Comparison of ENCODE assay signal across 8 mouse cellular contexts in the genomic region with DNA sequence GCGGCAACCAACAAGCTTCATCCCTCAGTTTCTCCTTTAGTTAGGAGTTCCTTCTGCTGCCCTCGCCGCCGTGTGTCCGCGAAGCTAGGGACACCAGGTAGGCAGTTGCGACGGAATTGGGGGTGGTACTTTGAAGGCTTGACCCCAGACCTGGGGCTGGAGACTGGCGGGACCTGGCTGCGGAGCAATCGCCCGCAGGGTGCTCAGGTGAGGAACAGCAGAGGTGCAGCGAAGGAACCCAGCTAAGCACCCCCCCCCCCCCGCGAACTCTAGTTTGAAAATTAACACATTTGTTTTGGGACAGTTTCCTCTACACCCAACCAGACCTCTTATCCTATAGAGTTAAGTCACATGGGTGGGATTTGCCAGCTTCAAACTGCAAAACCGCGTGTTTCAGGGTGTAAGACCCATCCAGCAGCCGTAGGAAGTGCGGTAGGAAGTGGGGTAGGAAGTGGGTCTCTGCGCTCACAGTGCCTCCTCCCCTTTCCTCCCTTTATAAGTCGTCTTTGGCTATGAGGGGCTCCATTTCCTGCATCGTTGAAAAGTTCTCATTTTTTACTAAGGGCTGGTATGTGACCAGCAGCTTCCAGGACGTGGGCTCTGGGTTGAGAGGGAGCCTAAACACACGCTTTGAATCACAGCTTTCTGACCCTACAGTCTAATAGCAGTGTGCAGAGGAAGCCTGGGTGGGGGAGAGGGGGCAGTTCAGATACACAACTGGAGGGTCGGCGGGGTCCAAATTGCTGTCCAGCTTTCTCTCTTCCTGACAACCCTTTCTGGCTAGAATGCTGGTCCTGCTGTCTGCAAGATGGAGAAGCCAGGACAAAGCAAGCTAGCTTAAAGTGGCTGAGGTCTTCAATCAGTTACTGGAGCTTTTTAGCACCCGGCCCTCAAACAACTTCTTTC. TPM values are rescaled to one million over a fixed set of nuclear protein-coding genes. Genes with fewer than 3 reads are reported as not detected.
DNase-seq lines count a peak whose midpoint lies in the region; ATAC-seq and TF ChIP-seq lines count a peak whose summit lies in the region.

No protein-coding gene starts in this region.

- H3K4me1 ChIP-seq in forebrain, embryonic 14.5 days (ENCODE audit: control insufficient read depth, insufficient read depth, low read length), result 0 out of 2 replicates have a peak, but pooled peaks cover 2% of the 10 kb centered on the region
- no peaks in the 10 kb centered on the region for H3K4me1 ChIP-seq in kidney, postnatal 0 days (replicated peaks; ENCODE audit: insufficient read depth, low read length)
- no peaks in the 10 kb centered on the region for H3K4me1 ChIP-seq in midbrain, postnatal 0 days (ENCODE audit: insufficient read depth, low read length)

- peak overlapping the region; percentile 61 for H3K9ac ChIP-seq in forebrain, embryonic 14.5 days (ENCODE audit: low read length)
- H3K9ac ChIP-seq in kidney, postnatal 0 days (ENCODE audit: low read depth, low read length), result peak overlapping the region; percentile 61
- 0 out of 2 replicates have a peak overlapping the region, but pooled peaks have one; percentile 44 for H3K9ac ChIP-seq in midbrain, postnatal 0 days (replicated peaks; ENCODE audit: low read length, poor library complexity, severe bottlenecking)

- no peaks in the 10 kb centered on the region for H3K9me3 ChIP-seq in forebrain, embryonic 14.5 days (replicated peaks; ENCODE audit: control insufficient read depth, low read length)
- H3K9me3 ChIP-seq in kidney, postnatal 0 days (replicated peaks; ENCODE audit: low read length), result no peaks in the 10 kb centered on the region
- H3K9me3 ChIP-seq in midbrain, postnatal 0 days (ENCODE audit: low read length), result no peaks in the 10 kb centered on the region

- H3K27ac ChIP-seq in forebrain, embryonic 14.5 days (ENCODE audit: low read depth, low read length), result no peak overlapping the region
- no peak overlapping the region for H3K27ac ChIP-seq in kidney, postnatal 0 days
- no peak overlapping the region for H3K27ac ChIP-seq in midbrain, postnatal 0 days (ENCODE audit: low read depth, low read length)

- peaks cover 14% of the 10 kb centered on the region; the same call in 1 of the 2 replicates for H3K27me3 ChIP-seq in forebrain, embryonic 14.5 days (replicated peaks; ENCODE audit: control insufficient read depth, insufficient read depth, low read length)
- H3K27me3 ChIP-seq in kidney, postnatal 0 days (ENCODE audit: insufficient read depth, low read length), result no peaks in the 10 kb centered on the region
- no peaks in the 10 kb centered on the region for H3K27me3 ChIP-seq in midbrain, postnatal 0 days (ENCODE audit: insufficient read depth, low read length)

- TF ChIP-seq CTCF in kidney, postnatal 0 days (IDR thresholded peaks at IDR 0.05; ENCODE audit: low read depth), result no peak
- no peak for TF ChIP-seq CTCF in midbrain, postnatal 0 days (IDR thresholded peaks at IDR 0.05)

- WGBS in forebrain, embryonic 14.5 days, result 6% methylated on average over 27 of the region's 27 CpGs
- 2% methylated on average over 27 of the region's 27 CpGs for WGBS in kidney, postnatal 0 days
- WGBS in midbrain, postnatal 0 days, result 5% methylated on average over 27 of the region's 27 CpGs

- no peaks in the 10 kb centered on the region for H3K36me3 ChIP-seq in forebrain, embryonic 14.5 days (ENCODE audit: control insufficient read depth, insufficient read depth, low read length)
- H3K36me3 ChIP-seq in kidney, postnatal 0 days (ENCODE audit: insufficient read depth, low read length), result no peaks in the 10 kb centered on the region
- no peaks in the 10 kb centered on the region for H3K36me3 ChIP-seq in midbrain, postnatal 0 days (ENCODE audit: insufficient read depth, low read length)

- H3K4me2 ChIP-seq in forebrain, embryonic 14.5 days (ENCODE audit: low read length), result peak overlapping the region; percentile 95
- H3K4me2 ChIP-seq in kidney, postnatal 0 days (ENCODE audit: low read length), result peak overlapping the region; percentile 96
- peak overlapping the region; percentile 99 for H3K4me2 ChIP-seq in midbrain, postnatal 0 days (ENCODE audit: low read depth, low read length, poor library complexity, severe bottlenecking)

- H3K4me3 ChIP-seq in forebrain, embryonic 14.5 days (ENCODE audit: low read depth, low read length), result peak overlapping the region; percentile 55
- peak overlapping the region; percentile 63 for H3K4me3 ChIP-seq in kidney, postnatal 0 days (replicated peaks; ENCODE audit: low read depth, low read length)
- peak overlapping the region; percentile 66 for H3K4me3 ChIP-seq in midbrain, postnatal 0 days (ENCODE audit: low read depth, low read length)

- peak; percentile 70 for DNase-seq in CD4-positive, CD25-positive, alpha-beta regulatory T cell, adult 2 months (ENCODE audit: low read depth, low spot score)
- peak; percentile 19 for DNase-seq in ES-CJ7 (ENCODE audit: low read depth, low spot score)
- peak; percentile 24 for DNase-seq in forebrain, embryonic 14.5 days (ENCODE audit: low spot score)
- peak; percentile 40 for DNase-seq in kidney, postnatal 0 days (ENCODE audit: low spot score)
- no peak for DNase-seq in midbrain, postnatal 0 days (ENCODE audit: low spot score)
- no peak for DNase-seq in adrenal gland, postnatal 14 days
- DNase-seq in ovary, postnatal 14 days (ENCODE audit: low spot score), result no peak

- ATAC-seq in forebrain, embryonic 14.5 days, result peak; percentile 51
- ATAC-seq in kidney, postnatal 0 days (replicated peaks; ENCODE audit: low FRiP score, low read depth), result peak; percentile 47; the same call in 1 of the 2 replicates
- 0 out of 2 replicates have a peak, but pooled peaks have one; percentile 7 for ATAC-seq in midbrain, postnatal 0 days (ENCODE audit: low FRiP score)
- no peak for ATAC-seq in frontal cortex, adult (ENCODE audit: low TSS enrichment)

RNA-seq across cellular contexts. Expression of a gene that starts 0.8 kb away (rescaled TPM):
- polyA plus RNA-seq in forebrain, embryonic 14.5 days (2014; fragmentation: Nextera tagmentation; extraction: Ambion mirVana), result 1.2 and 1.5 TPM in 2 replicates
- 14.9 and 16.5 TPM in 2 replicates for polyA plus RNA-seq in kidney, postnatal 0 days (2015; fragmentation: Nextera tagmentation; extraction: Ambion mirVana)
- total RNA-seq in midbrain, postnatal 0 days (2014; rRNA removed), result 8.7 and 17.5 TPM in 2 replicates
- polyA plus RNA-seq in midbrain, postnatal 0 days (2015; fragmentation: Nextera tagmentation; extraction: Ambion mirVana), result 11.0 and 11.7 TPM in 2 replicates
- 5.5 and 5.6 TPM in 2 replicates for total RNA-seq in adrenal gland, postnatal 14 days (2021)

RNA-seq across cellular contexts. Expression of a gene that starts 37.3 kb away (rescaled TPM):
- not detected in 2 replicates for polyA plus RNA-seq in forebrain, embryonic 14.5 days (2014; fragmentation: Nextera tagmentation; extraction: Ambion mirVana)
- not detected in 2 replicates for polyA plus RNA-seq in kidney, postnatal 0 days (2015; fragmentation: Nextera tagmentation; extraction: Ambion mirVana)
- total RNA-seq in midbrain, postnatal 0 days (2014; rRNA removed), result not detected in 2 replicates
- polyA plus RNA-seq in midbrain, postnatal 0 days (2015; fragmentation: Nextera tagmentation; extraction: Ambion mirVana), result not detected in 2 replicates
- not detected in 2 replicates for total RNA-seq in adrenal gland, postnatal 14 days (2021)

Comparison
In these comparisons a context has a peak if more than half of its experiments do, and no peak if none do; other contexts are left out.
1. DNase-seq: peak in CD4-positive, CD25-positive, alpha-beta regulatory T cell, adult 2 months (single experiment), ES-CJ7 (single experiment), forebrain, embryonic 14.5 days (single experiment) and kidney, postnatal 0 days (single experiment); none in midbrain, postnatal 0 days (single experiment), adrenal gland, postnatal 14 days (single experiment) and ovary, postnatal 14 days (single experiment).
2. Peak in every context shown above with its lines, with median percentiles within 50 percentile points of each other: H3K4me2 ChIP-seq, H3K4me3 ChIP-seq and H3K9ac ChIP-seq.